Mouse (Mus musculus): ENCODE results near the gene 4930556J24Rik.
"Not testable (repeated sequence)": the region's sequence is repeated elsewhere in the genome, so short reads cannot be mapped to it uniquely, and the experiment has no call there.

GRCm38 (mm10) chr11:4015796-4016195 lies 39.2 kb upstream of the 4930556J24Rik start:
- not testable (repeated sequence) for TF ChIP-seq POLR2A (IDR thresholded peaks at IDR 0.05; ENCODE audit: control insufficient read depth, extremely low read depth, insufficient read depth, low read length, poor library complexity); CTCF (IDR thresholded peaks at IDR 0.05; ENCODE audit: borderline replicate concordance, control insufficient read depth, extremely low read depth, insufficient read depth, low read length, poor library complexity)

Data from thymus, adult 2 months (tissue).